Mouse (Mus musculus): Measurements from ENCODE around the gene Klhl22. TPM values are rescaled to one million over a fixed set of nuclear protein-coding genes. Genes with fewer than 3 reads are reported as not detected.

Gene Klhl22
- total RNA-seq, 2 experiments from 2014 or later = 84.9 to 86.0 TPM

- TF ChIP-seq CTCF (IDR thresholded peaks at IDR 0.05) = no peak
- Histone ChIP-seq H3K27ac (no peak overlapping the region), H3K4me3 (peak overlapping the region; percentile 37)
- DNase-seq (ENCODE audit: extremely low spot score in 1 of 2, low spot score in 2 of 2) = no peak
- intact Hi-C loops (cut with DNase I) = no loop called here
These were observed 44.4 kb downstream of the Klhl22 start for GRCm38 (mm10) chr16:17803675-17804448.

- no peak for DNase-seq (ENCODE audit: extremely low spot score in 1 of 2, low spot score in 2 of 2)
- intact Hi-C loops (cut with DNase I) = no loop called here
- no peak for TF ChIP-seq CTCF (IDR thresholded peaks at IDR 0.05)
- Histone ChIP-seq H3K4me3 (peak overlapping the region; percentile 37), H3K27ac (no peak overlapping the region)
These were observed 45.1 kb downstream of the Klhl22 start for GRCm38 (mm10) chr16:17804449-17804912.

- intact Hi-C loops (cut with DNase I) = loop anchor here (5.0 kb wide), 2 partner anchors 43 to 158 kb away; partner anchors contain the start of gene Ccdc74a
These were observed 45.6 kb downstream of the Klhl22 start for GRCm38 (mm10) chr16:17804982-17805381.

GRCm38 (mm10) chr16:17806581-17807191 lies 47.3 kb downstream of the Klhl22 start:
- intact Hi-C loops (cut with DNase I) = loop anchor here (5.0 kb wide), 2 partner anchors 44 to 159 kb away; partner anchors contain the start of gene Ccdc74a
- peak in 1 of 2 experiments; percentile 37 for DNase-seq (ENCODE audit: extremely low spot score in 1 of 2, low spot score in 2 of 2)
- H3K4me3 ChIP-seq = peak overlapping the region; percentile 63
- no peak for TF ChIP-seq CTCF (IDR thresholded peaks at IDR 0.05)
- H3K27ac ChIP-seq = peak overlapping the region; percentile 63

More at GRCm38 (mm10) chr16:17804982-17805381, 45.6 kb downstream of the Klhl22 start:
- TF ChIP-seq CTCF (IDR thresholded peaks at IDR 0.05) = no peak
- H3K4me3 ChIP-seq = no peak overlapping the region
- H3K27ac ChIP-seq = no peak overlapping the region
- DNase-seq (ENCODE audit: extremely low spot score in 1 of 2, low spot score in 2 of 2) = no peak

- intact Hi-C loops (cut with DNase I) = loop anchor here (5.0 kb wide), 2 partner anchors 45 to 160 kb away; partner anchors contain the start of gene Ccdc74a
- TF ChIP-seq CTCF (IDR thresholded peaks at IDR 0.05) = no peak
- Histone ChIP-seq H3K4me3 (peak overlapping the region; percentile 63), H3K27ac (peak overlapping the region; percentile 63)
- DNase-seq (ENCODE audit: extremely low spot score in 1 of 2, low spot score in 2 of 2) = peak; percentile 89 to 90
These were observed 48.0 kb downstream of the Klhl22 start for GRCm38 (mm10) chr16:17807192-17808009.

- no peak overlapping the region for H3K4me3 ChIP-seq
- no peak for DNase-seq (ENCODE audit: extremely low spot score in 1 of 2, low spot score in 2 of 2)
- no peak for TF ChIP-seq CTCF (IDR thresholded peaks at IDR 0.05)
- H3K27ac ChIP-seq = no peak overlapping the region
- intact Hi-C loops (cut with DNase I) = loop anchor here (5.0 kb wide), 2 partner anchors 47 to 162 kb away; partner anchors contain the start of gene Ccdc74a
These were observed 49.7 kb downstream of the Klhl22 start for GRCm38 (mm10) chr16:17809125-17809524.

- no peak for TF ChIP-seq CTCF (IDR thresholded peaks at IDR 0.05)
- Histone ChIP-seq H3K4me3 (no peak overlapping the region), H3K27ac (no peak overlapping the region)
- intact Hi-C loops (cut with DNase I) = loop anchor here (5.0 to 10.0 kb wide), 3 partner anchors 47 to 255 kb away; partner anchors contain the start of gene Ccdc74a
- DNase-seq (ENCODE audit: extremely low spot score in 1 of 2, low spot score in 2 of 2) = no peak
These were observed 50.3 kb downstream of the Klhl22 start for GRCm38 (mm10) chr16:17809711-17810110.

- peak; percentile 90 for TF ChIP-seq CTCF (IDR thresholded peaks at IDR 0.05)
- no peak overlapping the region for H3K4me3 ChIP-seq
- DNase-seq (ENCODE audit: extremely low spot score in 1 of 2, low spot score in 2 of 2) = no peak
- H3K27ac ChIP-seq = no peak overlapping the region
- intact Hi-C loops (cut with DNase I) = loop anchor here (2.0 to 10.0 kb wide), 2 partner anchors 67 to 257 kb away; no protein-coding TSS in a partner anchor
These were observed 52.7 kb downstream of the Klhl22 start for GRCm38 (mm10) chr16:17812120-17812519.

- intact Hi-C loops (cut with DNase I) = loop anchor here (2.0 to 10.0 kb wide), 2 partner anchors 68 to 258 kb away; no protein-coding TSS in a partner anchor
- TF ChIP-seq CTCF (IDR thresholded peaks at IDR 0.05) = no peak
- H3K27ac ChIP-seq = no peak overlapping the region
- no peak overlapping the region for H3K4me3 ChIP-seq
- no peak for DNase-seq (ENCODE audit: extremely low spot score in 1 of 2, low spot score in 2 of 2)
These were observed 53.8 kb downstream of the Klhl22 start for GRCm38 (mm10) chr16:17813173-17813572.

- TF ChIP-seq CTCF (IDR thresholded peaks at IDR 0.05) = peak; percentile 72
- H3K27ac ChIP-seq = peak overlapping the region; percentile 19; the same call in 1 of the 2 replicates
- peak; percentile 54 to 66 for DNase-seq (ENCODE audit: extremely low spot score in 1 of 2, low spot score in 2 of 2)
- intact Hi-C loops (cut with DNase I) = loop anchor here (10.0 kb wide), 1 partner anchor 261 kb away; no protein-coding TSS in a partner anchor
- H3K4me3 ChIP-seq = peak overlapping the region; percentile 48
These were observed 56.3 kb downstream of the Klhl22 start for GRCm38 (mm10) chr16:17815411-17816402.

Measured in left cerebral cortex, adult 2 months (tissue).